Mouse (Mus musculus) 3T3-L1 (cell line): ENCODE data around the gene Gm3453.
"Not testable (repeated sequence)": the region's sequence is repeated elsewhere in the genome, so short reads cannot be mapped to it uniquely, and the experiment has no call there.

Experiments
- DNase-seq: peaks from one replicate; pipeline ENCODE4 v3.0.0-alpha.2; 2015; ENCODE audit warnings: low read depth, low spot score

Gm3453 gene

DNA sequence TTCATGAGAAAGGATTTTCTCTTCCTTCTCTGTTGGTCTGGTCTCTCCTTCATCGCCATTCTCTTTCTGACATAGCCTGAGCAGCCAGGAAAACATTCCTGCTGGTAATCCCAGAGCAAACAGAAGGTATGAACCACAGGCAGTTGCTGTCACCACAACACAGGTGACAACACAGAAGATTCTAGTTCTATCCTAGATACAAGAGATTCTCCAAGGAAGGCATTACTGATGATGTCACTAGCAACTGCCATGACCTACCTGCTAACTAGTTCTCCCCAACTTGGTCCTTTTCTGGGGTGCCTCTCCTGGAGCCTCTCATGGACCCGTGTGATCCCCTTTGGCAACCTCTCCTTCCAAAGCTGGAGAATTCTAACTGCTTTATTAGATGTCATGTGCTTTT, at the start of gene Gm3453:
Gm3453 (minus strand) TSS at position 101 of the 400 bp plus-strand sequence.
- not testable (repeated sequence) for DNase-seq

DNA sequence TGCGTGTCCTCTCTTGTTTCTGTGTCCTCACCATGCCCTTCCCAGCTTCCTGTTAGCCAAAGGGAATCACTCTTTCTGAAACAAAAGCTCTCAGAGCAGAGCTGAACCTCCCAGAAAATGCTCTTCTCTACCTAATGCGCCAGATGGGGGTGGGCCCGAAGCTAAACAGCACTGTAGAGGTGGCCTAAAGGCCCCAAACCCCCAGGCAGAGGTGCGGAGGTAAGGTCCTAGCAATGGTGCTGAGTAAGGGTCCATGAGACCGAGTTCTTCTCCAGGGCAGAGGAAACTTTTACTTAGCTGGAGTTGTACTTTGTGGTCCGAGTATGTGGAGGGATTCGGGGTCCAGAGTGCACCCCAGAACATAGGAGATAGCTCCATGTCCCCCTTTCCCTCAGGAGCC, 8.2 kb upstream of the Gm3453 start:
- DNase-seq = not testable (repeated sequence)

DNA sequence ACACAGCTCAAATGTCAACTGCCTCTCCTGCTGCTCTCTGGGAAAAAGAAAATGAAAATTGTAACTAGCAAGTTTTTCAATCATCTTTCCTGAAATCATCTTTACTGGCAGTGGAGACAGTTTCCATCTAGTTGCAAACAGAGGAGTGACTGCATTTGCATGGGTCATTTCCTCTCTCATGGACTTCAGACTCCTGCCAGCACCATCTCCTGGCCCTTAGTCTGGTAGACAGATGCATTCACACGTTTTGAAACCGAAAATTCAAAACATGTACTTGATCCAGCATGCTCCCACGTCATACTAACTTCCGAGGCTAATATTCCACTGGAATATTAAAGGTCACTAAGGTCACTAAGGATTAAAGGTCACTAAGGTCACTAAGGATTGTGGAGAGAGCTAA, 16.5 kb downstream of the Gm3453 start:
- DNase-seq = not testable (repeated sequence)

DNA sequence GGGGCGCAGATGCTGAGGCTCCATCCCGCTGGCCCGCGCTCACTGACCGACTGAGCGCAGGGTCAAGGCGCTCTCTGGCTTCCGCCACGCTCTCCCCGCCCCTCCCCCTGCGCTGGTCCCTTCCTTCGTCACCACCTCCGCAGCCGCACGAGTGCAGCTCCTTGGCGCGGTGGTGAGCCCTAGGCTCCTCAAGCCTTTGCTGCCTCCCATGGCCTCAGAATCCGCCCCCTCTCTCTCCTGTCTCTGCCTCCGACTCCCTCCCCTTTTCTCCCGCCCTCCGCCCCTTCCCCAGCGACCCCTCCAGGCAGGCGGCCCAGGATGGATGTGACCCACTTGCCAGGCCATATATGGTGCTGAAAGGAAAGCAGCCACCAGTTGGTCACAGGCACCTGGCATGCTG, 17.3 kb downstream of the Gm3453 start, which contains the start of gene Gm3248:
Gm3248 (minus strand) TSS at position 111 of the 400 bp plus-strand sequence.
- not testable (repeated sequence) for DNase-seq

DNA sequence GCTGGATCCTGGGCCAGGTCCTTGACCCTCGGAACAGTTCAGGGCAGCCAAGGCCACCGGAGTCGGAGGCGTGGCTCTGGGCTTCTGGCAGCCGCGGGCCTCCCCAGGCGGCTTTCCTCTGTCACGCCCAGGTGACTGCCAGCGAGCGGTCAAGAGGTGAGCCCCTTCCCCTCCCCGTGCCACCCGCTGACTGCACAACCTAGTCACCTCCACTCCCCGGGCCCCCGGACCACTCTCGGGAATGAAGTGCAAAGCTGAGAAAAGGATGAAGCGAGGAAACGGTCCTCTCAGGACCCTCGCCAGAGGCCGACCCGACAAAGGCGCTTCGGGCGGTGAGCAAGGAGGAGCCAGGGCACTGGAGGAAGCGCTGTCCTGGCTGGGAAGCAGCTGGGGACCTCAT, 17.8 kb downstream of the Gm3453 start:
- not testable (repeated sequence) for DNase-seq

DNA sequence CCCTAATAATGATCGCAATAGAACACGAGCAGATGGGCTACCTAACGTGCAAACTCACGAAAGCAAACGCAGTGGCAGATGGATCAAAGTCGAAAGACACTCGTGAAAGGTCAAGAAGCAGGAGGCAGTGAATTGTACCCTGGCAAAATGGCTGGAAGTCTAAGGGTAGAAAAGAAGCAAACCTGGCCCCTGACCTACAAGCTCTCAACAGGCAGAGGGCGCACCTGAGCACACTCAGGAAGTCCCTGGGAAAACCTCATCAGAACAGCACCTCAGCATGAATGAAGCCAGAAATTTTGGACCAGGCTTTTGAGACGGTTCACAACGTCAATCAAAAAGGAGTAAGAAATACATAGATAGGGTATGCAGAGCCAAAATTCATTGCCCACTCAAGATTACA, 18.5 kb downstream of the Gm3453 start:
- not testable (repeated sequence) for DNase-seq

DNA sequence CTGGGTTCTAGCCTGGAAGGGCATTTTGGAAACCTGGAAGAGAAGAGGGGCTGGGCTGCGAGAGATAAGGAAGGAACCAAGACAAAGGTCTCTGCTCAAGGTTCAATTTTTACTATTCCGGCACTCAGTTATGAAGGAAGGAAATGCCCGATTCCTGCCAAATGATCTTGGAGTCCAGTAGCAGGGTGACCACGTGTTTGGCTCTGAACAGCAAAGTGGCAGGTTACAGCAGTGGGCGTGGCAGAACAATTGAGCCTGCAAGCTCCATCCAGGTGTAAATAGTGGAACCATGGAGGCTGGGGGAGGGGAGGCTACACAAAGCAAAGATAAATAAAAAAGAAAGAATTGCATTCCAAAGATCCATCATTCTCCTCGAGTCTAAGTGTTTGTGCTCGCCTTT, 55.7 kb downstream of the Gm3453 start:
- DNase-seq = not testable (repeated sequence)
